Mouse (Mus musculus): ENCODE measurements around the gene U2surp. TPM values are rescaled to one million over a fixed set of nuclear protein-coding genes. Genes with fewer than 3 reads are reported as not detected.
"Not testable (repeated sequence)": the region's sequence is repeated elsewhere in the genome, so short reads cannot be mapped to it uniquely, and the experiment has no call there.

U2surp gene
- total RNA-seq, 2 experiments from 2014 or later = 59.3 to 70.8 TPM

DNA sequence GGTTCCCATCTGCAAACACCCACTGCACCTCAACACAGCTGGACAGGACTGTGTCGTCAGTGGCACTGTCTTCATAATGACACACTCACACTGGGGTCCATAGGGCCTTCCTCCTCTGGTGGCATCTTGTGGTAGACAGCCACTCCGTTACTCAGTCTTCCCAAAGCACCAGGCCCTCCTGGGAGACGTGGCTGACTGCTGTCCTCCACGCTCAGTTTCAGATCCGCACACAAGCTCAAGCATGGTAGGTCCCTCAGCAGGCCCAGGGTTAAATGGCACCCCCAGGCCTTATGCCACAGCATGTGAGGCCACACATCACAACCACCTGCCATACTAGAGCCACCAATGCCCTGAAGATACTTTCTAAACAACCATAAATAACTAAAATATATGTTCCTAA is 33.4 kb downstream of the U2surp start:
- no peak for DNase-seq (ENCODE audit: extremely low spot score in 1 of 2, low spot score in 1 of 2)

- DNase-seq (ENCODE audit: extremely low spot score in 1 of 2, low spot score in 1 of 2) = no peak
Measured at GRCm38 (mm10) chr9:95472926-95473325, 38.9 kb downstream of the U2surp start.

DNA sequence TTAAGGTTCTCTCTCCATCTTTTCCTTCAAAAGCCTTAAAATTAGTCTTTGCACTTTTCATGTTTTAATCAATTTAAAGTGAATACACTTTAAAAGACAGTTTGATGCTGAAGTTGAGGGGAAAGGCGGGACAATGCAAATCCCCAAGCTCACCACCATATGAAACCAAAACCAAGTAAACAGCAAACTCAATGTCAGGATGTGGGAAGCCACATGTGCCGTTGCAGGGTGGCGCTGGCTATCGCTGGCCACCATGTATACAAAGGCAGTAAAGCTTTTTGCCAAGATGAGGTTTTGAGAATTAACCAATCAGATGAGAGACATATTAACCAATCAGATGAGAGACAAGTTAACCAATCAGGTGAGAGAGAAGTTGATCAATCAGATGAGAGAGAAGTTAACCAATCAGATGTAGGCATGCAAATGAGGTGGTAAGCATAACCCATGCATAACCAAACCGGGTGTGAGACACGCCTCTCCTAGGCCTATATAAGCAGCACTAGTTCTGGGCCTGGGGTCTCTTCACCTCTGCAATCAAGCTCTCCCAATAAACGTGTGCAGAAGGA is 42.7 kb downstream of the U2surp start:
- DNase-seq (ENCODE audit: extremely low spot score in 1 of 2, low spot score in 1 of 2) = not testable (repeated sequence)

- no peak for DNase-seq (ENCODE audit: extremely low spot score in 1 of 2, low spot score in 1 of 2)
Measured at GRCm38 (mm10) chr9:95464028-95464427, 47.8 kb downstream of the U2surp start.

DNA sequence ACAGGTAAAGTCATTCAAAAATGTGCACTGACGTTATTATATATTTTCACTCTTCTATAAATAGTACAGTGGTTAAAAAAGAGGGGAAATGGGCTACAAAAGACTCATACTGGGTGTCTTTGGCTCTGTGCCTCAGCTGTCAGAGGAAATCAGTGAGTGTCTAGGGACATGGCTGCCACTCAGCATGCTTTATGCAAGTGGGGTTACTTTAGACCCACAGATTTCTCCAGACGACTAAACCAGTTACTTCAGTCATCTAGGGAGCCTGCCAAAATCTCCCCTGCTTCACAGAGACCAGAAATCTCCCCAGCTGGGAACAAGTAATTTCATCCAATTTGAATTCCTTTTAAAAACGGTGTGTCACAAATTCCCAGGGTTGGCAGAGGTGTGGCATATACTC is 59.9 kb downstream of the U2surp start:
- DNase-seq (ENCODE audit: extremely low spot score in 1 of 2, low spot score in 1 of 2) = no peak

GRCm38 (mm10) chr9:95450586-95450985 is 61.2 kb downstream of the U2surp start:
- DNase-seq (ENCODE audit: extremely low spot score in 1 of 2, low spot score in 1 of 2) = no peak

DNA sequence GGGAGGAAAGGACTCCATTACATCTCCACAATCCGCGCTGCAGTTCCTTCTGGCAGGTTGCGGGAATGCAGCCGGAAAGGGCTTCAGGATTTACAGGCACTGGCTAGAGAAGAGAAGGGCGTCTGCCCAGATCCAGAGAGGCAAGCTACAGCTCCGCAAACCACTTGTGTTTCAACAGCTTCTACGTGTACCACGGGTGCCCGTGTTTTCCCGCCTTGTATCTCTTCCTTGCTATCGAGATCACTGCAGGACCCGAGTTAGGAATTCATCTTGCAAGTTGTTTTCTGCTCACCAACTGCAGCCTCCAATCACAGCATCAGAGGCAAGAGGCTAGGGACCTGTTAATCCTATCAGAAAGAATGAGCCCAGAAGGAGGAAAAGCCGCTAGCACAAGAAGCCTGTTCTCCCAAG is 69.5 kb downstream of the U2surp start:
- DNase-seq (ENCODE audit: extremely low spot score in 1 of 2, low spot score in 1 of 2) = peak in 1 of 2 experiments; percentile 35

DNA sequence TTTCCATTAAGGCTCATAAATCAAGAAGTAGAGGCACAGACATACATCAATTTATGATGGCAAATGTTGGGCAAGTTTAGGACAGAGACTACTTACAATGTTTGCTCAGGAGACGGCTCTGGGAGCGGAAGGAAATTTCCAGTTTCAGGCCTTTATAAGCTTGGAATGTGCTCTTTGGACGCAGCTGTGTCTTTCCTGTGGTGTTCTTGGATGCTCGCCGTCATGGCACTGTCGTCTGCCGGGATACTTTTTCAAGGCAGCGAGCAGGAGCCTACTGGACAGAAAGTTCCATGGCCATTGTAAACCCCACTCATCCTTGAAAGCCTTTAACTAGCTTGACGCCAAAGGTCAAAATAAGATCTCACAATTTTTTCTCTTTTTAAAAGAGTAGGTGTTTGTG is 73.9 kb downstream of the U2surp start:
- no peak for DNase-seq (ENCODE audit: extremely low spot score in 1 of 2, low spot score in 1 of 2)

GRCm38 (mm10) chr9:95436294-95436613 is 75.5 kb downstream of the U2surp start:
- no peak for DNase-seq (ENCODE audit: extremely low spot score in 1 of 2, low spot score in 1 of 2)

DNA sequence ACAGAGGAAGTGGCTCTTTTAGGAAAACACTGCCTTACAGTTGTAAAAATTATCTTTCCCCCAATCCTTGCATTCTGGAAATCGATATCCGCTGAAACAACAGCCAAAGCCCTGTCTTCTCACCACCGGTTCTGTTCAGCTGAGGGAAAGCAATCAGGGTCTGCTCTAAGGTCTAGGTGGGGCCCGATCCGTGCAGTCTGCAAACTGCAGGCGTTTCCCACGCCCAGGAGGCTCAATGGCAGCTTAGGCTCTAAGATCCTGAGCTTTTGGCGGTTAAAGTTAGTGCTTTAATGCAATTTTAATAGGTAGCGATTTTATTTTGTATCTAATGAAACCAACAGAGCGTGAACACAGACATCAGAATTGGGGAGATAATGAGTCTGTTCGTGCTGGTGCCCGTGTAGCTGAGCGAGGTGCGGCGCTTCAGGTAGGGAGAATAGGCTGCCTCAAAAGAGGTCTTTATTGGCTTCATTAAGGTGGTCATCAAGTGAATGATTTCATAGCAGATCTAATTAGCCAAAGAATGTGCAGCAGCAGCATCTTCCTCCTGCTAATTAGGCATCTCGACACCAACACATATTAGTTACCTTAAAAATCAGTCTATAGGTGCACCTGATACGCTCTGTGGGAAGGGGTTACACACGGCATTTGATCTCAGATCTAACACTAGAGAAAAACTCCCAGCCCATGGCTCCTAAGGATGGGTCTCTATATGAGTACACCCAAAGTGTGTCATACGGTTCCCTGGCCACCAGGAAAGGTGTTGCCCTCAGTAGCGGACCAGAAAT is 76.1 kb downstream of the U2surp start:
- no peak for DNase-seq (ENCODE audit: extremely low spot score in 1 of 2, low spot score in 1 of 2)

DNA sequence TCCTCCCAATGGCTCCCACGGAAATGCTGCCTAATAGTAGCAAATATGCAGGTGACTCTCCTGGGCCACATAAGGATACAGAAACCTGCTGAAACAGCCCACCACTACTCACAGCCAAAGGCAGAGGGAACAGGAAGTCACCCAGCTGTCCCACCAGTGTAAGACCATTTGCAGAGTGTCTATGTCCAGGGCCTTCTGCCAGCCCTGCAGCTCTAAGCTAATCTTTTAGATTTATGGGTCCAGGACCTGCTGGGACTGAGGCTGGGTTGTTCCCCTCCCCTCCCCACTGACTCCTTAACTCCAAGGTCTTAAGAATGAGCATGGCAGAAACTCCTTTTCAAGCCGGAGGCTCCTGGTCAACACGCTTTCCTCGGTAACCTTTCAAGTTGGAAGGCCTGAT is 83.5 kb downstream of the U2surp start:
- DNase-seq (ENCODE audit: extremely low spot score in 1 of 2, low spot score in 1 of 2) = no peak

- no peak for DNase-seq (ENCODE audit: extremely low spot score in 1 of 2, low spot score in 1 of 2)
Measured at GRCm38 (mm10) chr9:95413911-95414310, 97.9 kb downstream of the U2surp start.

DNA sequence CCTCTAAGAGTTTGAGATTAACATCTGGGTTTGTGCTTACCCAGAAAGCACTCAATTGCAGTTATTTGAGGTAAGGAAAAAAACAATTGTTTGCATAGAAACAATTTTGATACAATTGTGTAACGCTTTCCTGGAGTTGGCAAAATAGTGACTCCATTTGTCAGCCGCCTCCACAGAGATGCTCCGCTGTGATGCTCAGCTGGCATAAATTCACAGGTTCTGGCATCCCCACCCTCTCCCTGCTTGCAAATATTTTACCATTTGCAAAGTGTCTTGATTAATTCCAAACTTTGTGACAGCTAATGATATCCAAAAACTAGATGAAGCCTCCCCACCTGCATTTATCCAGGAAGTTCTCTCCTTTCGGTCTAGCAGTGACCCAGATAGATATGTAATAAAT is 99.7 kb downstream of the U2surp start:
- peak in 1 of 2 experiments; percentile 19 for DNase-seq (ENCODE audit: extremely low spot score in 1 of 2, low spot score in 1 of 2)

DNA sequence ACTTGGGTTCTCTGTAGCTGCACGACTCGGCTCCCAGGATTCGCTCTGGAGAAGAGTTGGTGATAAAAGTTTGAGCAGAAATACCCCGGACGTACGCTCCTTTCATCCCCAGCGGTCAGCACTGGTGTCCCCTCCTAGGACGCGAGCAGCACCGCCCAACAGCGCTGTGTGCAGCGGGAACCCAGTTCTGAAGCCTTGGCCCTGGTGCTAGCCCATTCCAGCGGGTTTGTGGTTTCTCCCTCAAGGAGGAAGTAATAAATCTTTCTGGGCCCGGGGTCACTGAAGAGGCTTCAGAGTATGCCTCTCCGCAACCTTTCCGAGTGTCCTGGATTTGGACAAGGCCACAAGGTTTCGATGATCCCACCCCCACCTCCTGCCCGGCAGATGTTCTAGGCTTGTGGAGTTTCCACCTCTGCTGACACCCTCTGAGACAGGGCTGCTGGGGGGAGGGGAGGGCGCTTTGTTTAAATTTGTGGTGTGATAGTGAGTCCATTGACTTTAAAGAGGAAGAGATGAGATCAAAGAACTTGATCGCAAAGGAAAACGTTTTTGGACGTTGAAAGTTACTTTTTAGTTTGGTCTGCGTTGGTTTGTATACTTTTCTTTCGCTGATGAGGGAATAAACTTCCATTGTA is 104.1 kb downstream of the U2surp start:
- DNase-seq (ENCODE audit: extremely low spot score in 1 of 2, low spot score in 1 of 2) = no peak

Other genes with a start within 250 kb of the U2surp start
- 100 to 1,000 TPM; 109 to 121 TPM for gene Chst2, start 105.3 kb downstream of the U2surp start, total RNA-seq (2021)
- gene Paqr9, start 47.7 kb upstream of the U2surp start, total RNA-seq (2021) = 10 to 100 TPM; 51.9 to 53.2 TPM
- gene Pcolce2, start 125.6 kb upstream of the U2surp start, total RNA-seq (2021) = 1 to 10 TPM; 1.7 to 1.9 TPM
- 10 to 100 TPM; 41.0 to 48.0 TPM for gene Trpc1, start 238.4 kb upstream of the U2surp start, total RNA-seq (2021)